Mouse (Mus musculus) brain, embryonic 14.5 days (tissue): Measurements from ENCODE around the gene Kcnh1.

Experiments used
- CTCF ChIP-seq: fragments of 200-500 bp; IDR thresholded peaks from 2 replicates; pipeline ENCODE4 v1.5.1; 2012; ENCODE audit warnings: inconsistent platforms, mild to moderate bottlenecking, moderate library complexity, borderline replicate concordance; ENCODE audit not compliant: insufficient read depth, insufficient read length; ENCODE audit errors: extremely low read depth
- POLR2A ChIP-seq: fragments of 200-500 bp; IDR thresholded peaks from 2 replicates; pipeline ENCODE4 v1.6.1; 2012; ENCODE audit warnings: mild to moderate bottlenecking, inconsistent platforms, borderline replicate concordance; ENCODE audit not compliant: poor library complexity, insufficient read depth, insufficient read length, severe bottlenecking; ENCODE audit errors: extremely low read depth

- no peak for TF ChIP-seq CTCF
- no peak for TF ChIP-seq POLR2A
Measured at GRCm38 (mm10) chr1:192380596-192381041, 190.0 kb downstream of the Kcnh1 start.
